Mouse (Mus musculus) frontal cortex, postnatal 36 days (tissue): ENCODE data around the gene Kcnd2.

Experiments
- DNase-seq, 2 experiments: peaks; one replicate each; pipeline ENCODE4 v3.0.0; 2022; ENCODE audit warnings: low spot score in 2 of 2

Kcnd2 gene

GRCm38 (mm10) chr6:21686388-21686787 is 471.1 kb downstream of the Kcnd2 start:
- DNase-seq, result no peak

- DNase-seq, result no peak
Measured at GRCm38 (mm10) chr6:21692861-21693350, 477.6 kb downstream of the Kcnd2 start.

- no peak for DNase-seq
Measured at GRCm38 (mm10) chr6:21697641-21698040, 482.3 kb downstream of the Kcnd2 start.

- no peak for DNase-seq
Measured at GRCm38 (mm10) chr6:21701131-21701530, 485.8 kb downstream of the Kcnd2 start.

DNA sequence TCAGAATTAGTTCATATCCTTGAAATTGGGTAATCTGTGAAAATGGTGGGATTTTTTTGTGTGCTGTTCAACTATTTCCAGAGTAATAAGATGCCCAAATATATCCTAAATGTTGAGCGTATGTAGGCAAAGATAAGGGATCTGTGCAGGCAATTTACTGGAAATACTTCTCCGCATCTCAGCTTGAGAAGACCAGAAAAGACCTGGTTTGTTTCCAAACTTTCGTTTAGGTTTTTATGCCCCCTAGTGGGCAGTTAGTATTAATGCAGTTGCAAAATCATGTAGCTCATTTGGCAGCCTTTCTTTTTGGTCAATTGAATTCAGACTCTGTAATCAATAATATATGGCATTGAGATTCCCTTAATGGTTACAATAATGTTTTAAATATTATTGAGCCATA is 493.9 kb downstream of the Kcnd2 start:
- peak in 1 of 2 experiments; percentile 40 for DNase-seq

DNA sequence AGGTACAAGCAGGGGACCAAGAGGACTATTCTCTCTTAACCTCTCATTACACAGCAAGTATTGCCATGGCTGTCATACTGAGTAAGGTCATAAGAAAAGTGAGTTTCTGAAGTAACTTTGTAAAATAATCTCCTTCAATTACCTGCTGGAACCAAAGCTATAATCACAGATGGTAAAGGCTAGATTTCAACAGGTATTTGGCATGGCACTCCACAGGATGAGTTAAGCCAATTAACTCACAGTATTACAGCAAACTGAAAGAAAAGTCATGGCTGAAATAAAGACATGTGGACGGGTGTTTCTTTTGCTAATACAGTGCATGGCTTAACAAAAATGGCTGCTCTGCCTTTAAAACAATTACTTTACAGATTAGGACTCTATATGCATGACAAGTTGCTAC is 503.8 kb downstream of the Kcnd2 start:
- no peak for DNase-seq

DNA sequence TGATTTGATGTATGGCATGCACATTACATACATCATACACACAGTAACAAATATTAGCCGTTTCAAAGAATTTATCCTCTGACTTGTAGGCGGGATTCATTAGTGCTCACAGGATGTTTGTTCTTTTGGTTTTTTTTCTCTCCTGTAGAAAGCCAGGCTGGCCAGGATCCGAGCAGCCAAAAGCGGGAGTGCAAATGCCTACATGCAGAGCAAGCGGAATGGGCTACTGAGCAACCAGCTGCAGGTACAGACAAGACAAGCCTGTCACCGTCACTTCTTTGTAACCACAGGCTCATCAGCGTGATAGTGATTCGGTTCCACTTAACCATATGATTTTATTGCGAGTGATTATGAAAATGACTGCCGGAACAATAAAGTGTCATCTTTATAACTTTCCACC is 506.9 kb downstream of the Kcnd2 start:
- DNase-seq, result no peak

DNA sequence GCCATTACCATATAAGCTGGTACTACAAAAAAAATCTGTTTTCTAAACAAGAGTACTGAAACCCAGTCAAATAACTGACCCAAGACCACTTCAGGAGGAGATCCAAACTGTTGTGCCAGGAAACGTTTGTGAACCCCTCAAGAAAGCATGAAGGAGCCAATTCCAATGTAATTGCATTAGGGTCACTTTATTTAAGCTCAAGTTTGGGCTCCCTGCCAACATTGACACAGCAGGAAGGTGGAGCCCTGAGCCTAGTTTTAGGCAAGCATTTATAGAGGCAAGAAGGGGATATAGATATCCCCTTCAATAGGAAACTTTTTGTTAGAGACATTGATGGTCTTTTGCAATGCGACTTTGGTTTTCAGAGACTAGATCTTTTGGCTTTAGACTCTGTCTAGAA is 525.3 kb downstream of the Kcnd2 start:
- no peak for DNase-seq

DNA sequence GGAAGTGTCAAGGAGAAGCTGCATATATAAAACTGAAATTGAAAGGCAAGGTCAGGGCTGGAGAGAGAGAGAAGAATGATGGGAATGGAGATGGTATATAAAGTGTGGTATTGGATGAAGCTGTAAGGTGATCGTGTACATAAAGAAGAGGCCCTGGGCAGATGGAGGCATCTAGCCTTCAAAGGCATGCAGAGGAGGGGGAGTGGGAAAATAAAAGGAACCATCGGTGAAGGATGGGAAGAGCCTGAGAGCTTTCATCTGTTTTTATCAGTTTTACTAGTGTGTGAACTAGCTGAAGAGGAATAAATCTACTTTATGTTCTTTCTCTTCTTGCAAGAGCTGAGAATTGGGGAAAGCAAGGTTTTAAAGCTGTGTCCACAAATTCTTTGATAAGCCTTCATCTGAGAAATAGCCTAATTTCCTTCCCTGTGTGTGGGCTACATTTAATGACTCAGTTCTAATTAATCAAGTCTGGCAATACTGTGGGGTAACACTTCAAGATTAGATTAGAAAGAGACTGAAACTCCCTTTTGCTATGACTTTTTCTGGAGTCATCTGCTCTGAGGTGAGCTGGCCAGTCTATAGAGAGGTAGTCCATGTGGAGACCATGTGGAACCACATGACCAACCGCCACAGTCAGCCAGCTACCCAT is 529.4 kb downstream of the Kcnd2 start:
- no peak for DNase-seq

- no peak for DNase-seq
Measured at GRCm38 (mm10) chr6:21747536-21747935, 532.2 kb downstream of the Kcnd2 start.

- DNase-seq, result peak; percentile 4 to 23
Measured at GRCm38 (mm10) chr6:21767787-21768221, 552.5 kb downstream of the Kcnd2 start.

GRCm38 (mm10) chr6:21768745-21769446 is 553.6 kb downstream of the Kcnd2 start:
- no peak for DNase-seq

DNA sequence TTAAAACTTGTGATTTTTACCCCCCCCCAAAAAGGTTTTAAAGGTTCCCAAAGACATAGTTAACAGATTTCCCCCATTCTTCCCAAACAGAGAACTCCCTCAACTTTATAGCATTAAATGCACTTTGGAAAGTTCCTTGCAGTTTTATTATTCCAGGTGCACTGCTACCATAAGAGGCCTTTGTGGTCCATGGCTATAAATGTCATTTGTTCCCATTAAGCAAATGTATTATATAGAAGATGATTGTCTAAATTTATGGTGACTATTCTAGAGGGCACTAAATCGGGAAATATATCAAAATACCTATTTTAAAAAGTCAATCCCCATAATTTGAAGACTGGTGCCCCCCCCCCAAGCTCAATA is 554.1 kb downstream of the Kcnd2 start:
- no peak for DNase-seq

GRCm38 (mm10) chr6:21774213-21774916 is 559.1 kb downstream of the Kcnd2 start:
- DNase-seq, result no peak
